Mouse (Mus musculus) kidney, embryonic 14.5 days (tissue): ENCODE results near the gene Nell2. TPM values are rescaled to one million over a fixed set of nuclear protein-coding genes. Genes with fewer than 3 reads are reported as not detected.

Experiments used
- ATAC-seq: fragments of 200-750 bp; cut with Nextera tagmentation; 2 replicates; pipeline ENCODE4 v1.8.0; 2017; ENCODE audit warnings: moderate number of reproducible peaks, mild to moderate bottlenecking, moderate TSS enrichment, moderate library complexity; ENCODE audit not compliant: low FRiP score, low TSS enrichment
- H3K27ac ChIP-seq: fragments of 300-500 bp; sonication (generic); 2 replicates; pipeline ENCODE4 v1.5.1; 2014; ENCODE audit warnings: low read depth, mild to moderate bottlenecking, low read length, moderate library complexity, mixed read lengths
- H3K27me3 ChIP-seq: fragments of 300-500 bp; sonication (generic); 2 replicates; pipeline ENCODE4 v1.6.1; 2014; ENCODE audit warnings: mild to moderate bottlenecking, low read length; ENCODE audit not compliant: control insufficient read depth, insufficient read depth
- H3K36me3 ChIP-seq: fragments of 300-500 bp; sonication (generic); 2 replicates; pipeline ENCODE4 v1.6.1; 2014; ENCODE audit warnings: low read length, mixed read lengths; ENCODE audit not compliant: control insufficient read depth, insufficient read depth
- H3K4me1 ChIP-seq: fragments of 300-500 bp; sonication (generic); 2 replicates; pipeline ENCODE4 v1.6.1; 2014; ENCODE audit warnings: low read length, mixed read lengths; ENCODE audit not compliant: control insufficient read depth, insufficient read depth
- H3K4me2 ChIP-seq: fragments of 300-500 bp; sonication (generic); replicated peaks from 2 replicates; pipeline ENCODE4 v1.6.1; 2014; ENCODE audit warnings: low read depth, mild to moderate bottlenecking, low read length
- H3K4me3 ChIP-seq: fragments of 300-500 bp; sonication (generic); 2 replicates; pipeline ENCODE4 v1.5.1; 2014; ENCODE audit warnings: mild to moderate bottlenecking, low read length
- H3K9ac ChIP-seq: fragments of 300-500 bp; sonication (generic); 2 replicates; pipeline ENCODE4 v1.6.1; 2014; ENCODE audit warnings: low read depth, mild to moderate bottlenecking, low read length, moderate library complexity
- H3K9me3 ChIP-seq: fragments of 300-500 bp; sonication (generic); 2 replicates; pipeline ENCODE4 v1.6.1; 2016; ENCODE audit warnings: low read length; ENCODE audit not compliant: control insufficient read depth
- WGBS: fragments of 180-500 bp; shearing (Covaris S2); extraction: QIAGEN DNeasy Blood & Tissue Kit; methylation state at CpG from one replicate; pipeline ENCODE4 v1.1.7; 2014; 5-methylcytosine and 5-hydroxymethylcytosine counted together
- polyA plus RNA-seq: library from polyadenylated mRNA; unstranded; fragments of >200 nt; fragmentation: Nextera tagmentation; extraction: Ambion mirVana; gene quantifications from 2 replicates; pipeline ENCODE4 v1.2.1, GENCODE M21; 2014

The Nell2 gene
- polyA plus RNA-seq, 1 experiment from 2014 or later, result 11.2 TPM

GRCm38 (mm10) chr15:95489174-95489573 is 39.2 kb downstream of the Nell2 start:
- Histone ChIP-seq H3K9me3 (no peaks in the 10 kb centered on the region), H3K4me3 (no peak overlapping the region), H3K27me3 (no peaks in the 10 kb centered on the region), H3K27ac (no peak overlapping the region), H3K4me1 (no peaks in the 10 kb centered on the region), H3K36me3 (no peaks in the 10 kb centered on the region), H3K4me2 (no peak overlapping the region), H3K9ac (no peak overlapping the region)
- 42% methylated on average over 4 of the region's 4 CpGs for WGBS
- no peak for ATAC-seq

DNA sequence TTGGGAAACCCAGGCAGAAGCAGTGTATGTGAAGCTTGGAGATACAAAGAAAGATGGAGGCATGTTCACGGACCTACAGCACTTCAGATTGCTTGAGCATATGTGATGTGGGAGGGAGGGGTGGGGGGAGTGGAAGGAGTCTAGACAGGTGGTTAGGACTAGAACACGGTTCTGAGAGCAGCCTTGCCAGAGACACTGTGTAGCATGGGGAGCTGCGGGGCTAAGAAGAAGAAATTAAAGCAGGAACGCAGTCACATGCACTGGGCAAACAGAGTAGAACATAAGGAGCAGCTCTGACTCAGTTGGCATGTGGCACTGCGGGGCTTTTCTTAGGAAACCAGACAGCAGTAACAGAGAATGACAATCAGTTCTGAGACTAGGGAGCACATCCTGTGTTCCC is 40.4 kb downstream of the Nell2 start:
- no peak for ATAC-seq

GRCm38 (mm10) chr15:95482002-95482401 is 46.4 kb downstream of the Nell2 start:
- 41% methylated on average over 9 of the region's 9 CpGs for WGBS

More for the DNA sequence above, 40.4 kb downstream of the Nell2 start:
- Histone ChIP-seq H3K4me1 (no peaks in the 10 kb centered on the region), H3K4me2 (no peak overlapping the region), H3K27ac (no peak overlapping the region), H3K9ac (no peak overlapping the region), H3K4me3 (no peak overlapping the region), H3K9me3 (no peaks in the 10 kb centered on the region), H3K36me3 (no peaks in the 10 kb centered on the region), H3K27me3 (no peaks in the 10 kb centered on the region)
- 91% methylated on average over 5 of the region's 5 CpGs for WGBS

GRCm38 (mm10) chr15:95481585-95481984 is 46.8 kb downstream of the Nell2 start:
- H3K4me1 ChIP-seq, result no peaks in the 10 kb centered on the region
- no peak overlapping the region for H3K27ac ChIP-seq
- 82% methylated on average over 4 of the region's 4 CpGs for WGBS
- peak; percentile 52; the same call in 1 of the 2 replicates for ATAC-seq
- H3K27me3 ChIP-seq, result no peaks in the 10 kb centered on the region
- H3K36me3 ChIP-seq, result no peaks in the 10 kb centered on the region
- no peak overlapping the region for H3K4me2 ChIP-seq
- H3K4me3 ChIP-seq, result no peak overlapping the region
- H3K9me3 ChIP-seq, result no peaks in the 10 kb centered on the region
- H3K9ac ChIP-seq, result no peak overlapping the region

More at GRCm38 (mm10) chr15:95482002-95482401, 46.4 kb downstream of the Nell2 start:
- Histone ChIP-seq H3K4me2 (no peak overlapping the region), H3K36me3 (no peaks in the 10 kb centered on the region), H3K27ac (no peak overlapping the region), H3K4me3 (no peak overlapping the region), H3K27me3 (no peaks in the 10 kb centered on the region), H3K9ac (no peak overlapping the region), H3K4me1 (no peaks in the 10 kb centered on the region), H3K9me3 (no peaks in the 10 kb centered on the region)
- ATAC-seq, result peak; percentile 78; the same call in 1 of the 2 replicates

DNA sequence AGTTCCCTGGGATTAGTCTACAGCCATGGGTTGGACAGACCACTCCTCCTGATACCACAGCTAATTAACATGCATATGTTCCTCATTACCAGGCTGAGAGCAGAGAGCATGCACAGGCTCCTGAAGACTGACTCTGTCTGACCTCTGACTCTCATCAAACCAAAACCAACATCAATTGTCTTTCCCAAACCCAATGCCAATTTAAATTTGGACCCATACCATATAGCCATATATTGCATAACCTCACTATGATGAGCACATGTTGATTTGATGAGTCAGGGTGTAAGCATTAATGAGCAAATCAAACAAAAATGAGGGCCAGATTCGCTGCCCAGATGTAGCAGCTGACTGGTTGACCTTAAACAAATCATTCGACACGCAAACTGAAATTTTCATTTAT is 51.9 kb downstream of the Nell2 start:
- Histone ChIP-seq H3K4me1 (no peaks in the 10 kb centered on the region), H3K4me2 (no peak overlapping the region), H3K9me3 (no peaks in the 10 kb centered on the region), H3K27me3 (no peaks in the 10 kb centered on the region), H3K36me3 (no peaks in the 10 kb centered on the region), H3K27ac (no peak overlapping the region), H3K4me3 (no peak overlapping the region), H3K9ac (no peak overlapping the region)
- WGBS, result 97% methylated on average over 3 of the region's 3 CpGs
- no peak for ATAC-seq

DNA sequence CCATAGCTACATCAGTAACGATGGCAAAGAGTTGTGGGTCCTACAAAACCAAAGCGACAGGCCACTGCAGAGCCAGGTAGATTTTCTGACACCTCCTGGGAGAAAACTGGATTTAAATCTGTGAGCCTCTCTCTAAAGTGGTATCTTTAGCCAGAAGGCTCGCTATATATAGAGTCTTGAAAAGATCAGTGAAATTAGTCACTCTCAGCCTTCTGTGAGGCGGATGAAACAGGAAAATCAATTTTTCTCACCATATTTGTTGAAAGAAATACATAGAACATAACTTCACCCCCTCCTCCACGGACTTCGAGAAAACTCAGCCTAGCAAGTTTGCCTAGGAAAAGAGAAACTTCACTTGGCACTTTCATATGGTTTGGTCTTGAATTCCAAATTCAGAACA is 54.4 kb downstream of the Nell2 start:
- Histone ChIP-seq H3K4me2 (no peak overlapping the region), H3K36me3 (no peaks in the 10 kb centered on the region), H3K27me3 (no peaks in the 10 kb centered on the region), H3K9ac (no peak overlapping the region), H3K27ac (no peak overlapping the region), H3K4me1 (no peaks in the 10 kb centered on the region), H3K9me3 (no peaks in the 10 kb centered on the region), H3K4me3 (no peak overlapping the region)
- ATAC-seq, result no peak
- 89% methylated on average over 6 of the region's 6 CpGs for WGBS

- H3K4me2 ChIP-seq, result no peak overlapping the region
- no peaks in the 10 kb centered on the region for H3K4me1 ChIP-seq
- no peaks in the 10 kb centered on the region for H3K9me3 ChIP-seq
- ATAC-seq, result no peak
- no peaks in the 10 kb centered on the region for H3K27me3 ChIP-seq
- H3K27ac ChIP-seq, result no peak overlapping the region
- no peak overlapping the region for H3K4me3 ChIP-seq
- 59% methylated on average over 6 of the region's 6 CpGs for WGBS
- H3K36me3 ChIP-seq, result no peaks in the 10 kb centered on the region
- H3K9ac ChIP-seq, result no peak overlapping the region
These were observed 61.2 kb downstream of the Nell2 start for GRCm38 (mm10) chr15:95467195-95467594.

- Histone ChIP-seq H3K9me3 (no peaks in the 10 kb centered on the region), H3K4me2 (no peak overlapping the region), H3K4me1 (no peaks in the 10 kb centered on the region), H3K27me3 (no peaks in the 10 kb centered on the region), H3K36me3 (no peaks in the 10 kb centered on the region), H3K4me3 (no peak overlapping the region), H3K27ac (no peak overlapping the region), H3K9ac (no peak overlapping the region)
- no peak for ATAC-seq
- 92% methylated on average over 4 of the region's 4 CpGs for WGBS
These were observed 68.3 kb downstream of the Nell2 start for GRCm38 (mm10) chr15:95460041-95460566.

GRCm38 (mm10) chr15:95444586-95444985 is 83.8 kb downstream of the Nell2 start:
- Histone ChIP-seq H3K36me3 (no peaks in the 10 kb centered on the region), H3K4me1 (no peaks in the 10 kb centered on the region), H3K27me3 (no peaks in the 10 kb centered on the region), H3K27ac (no peak overlapping the region), H3K4me2 (no peak overlapping the region), H3K9ac (no peak overlapping the region), H3K4me3 (no peak overlapping the region), H3K9me3 (no peaks in the 10 kb centered on the region)
- no peak for ATAC-seq
- WGBS, result 69% methylated on average over 11 of the region's 11 CpGs
